Mouse (Mus musculus): Measurements from ENCODE around the gene Abi2.

DNA sequence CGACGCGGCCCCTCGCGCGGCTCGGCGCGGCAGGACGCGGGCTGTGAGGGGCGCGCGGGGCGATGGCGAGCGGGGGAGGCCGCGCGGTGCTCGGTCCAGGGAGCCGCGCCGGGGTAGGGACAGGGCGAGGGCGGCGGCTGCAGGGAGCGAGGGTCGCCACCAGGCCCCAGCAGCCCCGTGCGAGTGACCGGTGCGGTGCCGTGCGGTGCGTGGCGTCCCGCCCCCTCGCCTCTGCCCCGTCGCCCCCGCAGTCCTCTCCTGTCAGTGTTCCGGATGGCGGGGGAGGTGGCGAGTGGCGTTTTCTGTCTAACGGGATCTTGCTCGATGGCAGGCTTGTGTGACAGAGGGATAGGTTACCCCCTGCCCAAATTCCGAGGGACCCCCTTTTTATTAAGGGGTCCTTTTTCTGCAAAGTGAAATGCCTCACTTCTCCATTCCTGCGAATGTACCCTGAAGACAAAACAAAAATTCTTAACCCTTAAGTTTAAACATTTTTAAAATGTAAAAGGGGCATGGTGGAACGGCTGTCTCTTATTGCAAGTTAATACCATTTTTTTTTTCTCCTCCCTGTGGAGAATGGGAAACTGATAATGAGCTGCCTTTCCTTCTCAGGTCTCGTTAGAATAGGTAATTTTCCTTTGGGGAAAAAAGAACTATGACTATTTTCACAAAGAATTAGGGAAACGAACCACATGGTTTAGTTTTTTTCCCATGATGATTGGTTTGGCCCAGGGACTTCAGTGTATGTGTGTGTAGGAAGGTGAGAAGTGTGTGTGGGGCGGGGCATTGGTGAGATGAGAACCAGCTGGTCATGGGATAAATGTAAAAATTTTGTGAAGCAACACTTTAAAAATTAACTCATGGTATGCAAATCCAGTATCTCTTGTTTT, 754 bp downstream of the Abi2 start:
- TF ChIP-seq E2F4 (IDR thresholded peaks at IDR 0.05; ENCODE audit: insufficient read depth) (no peak), POLR2AphosphoS2 (IDR thresholded peaks at IDR 0.05; ENCODE audit: insufficient read length, low read depth) (no peak), MAX (IDR thresholded peaks at IDR 0.05; ENCODE audit: low read depth) (no peak), REST (IDR thresholded peaks at IDR 0.05; ENCODE audit: insufficient read depth, insufficient read length) (no peak), USF1 (IDR thresholded peaks at IDR 0.05; ENCODE audit: low read depth) (no peak), POLR2A (IDR thresholded peaks at IDR 0.05; ENCODE audit: insufficient read length, low read depth) (no peak), CEBPB (IDR thresholded peaks at IDR 0.05; ENCODE audit: insufficient read depth, poor library complexity, severe bottlenecking) (no peak)
